Mouse (Mus musculus) hindbrain, embryonic 15.5 days (tissue): Measurements from ENCODE around the gene Ctrb1. TPM values are rescaled to one million over a fixed set of nuclear protein-coding genes. Genes with fewer than 3 reads are reported as not detected.
"Not testable (repeated sequence)": the region's sequence is repeated elsewhere in the genome, so short reads cannot be mapped to it uniquely, and the experiment has no call there.

Experiments
- ATAC-seq: fragments of 200-750 bp; cut with Nextera tagmentation; 2 replicates; pipeline ENCODE4 v1.8.0; 2017; ENCODE audit warnings: low read depth, moderate number of reproducible peaks, moderate TSS enrichment; ENCODE audit not compliant: low FRiP score
- H3K27ac ChIP-seq: fragments of 300-500 bp; sonication (generic); replicated peaks from 2 replicates; pipeline ENCODE4 v1.5.1; 2015; ENCODE audit warnings: mild to moderate bottlenecking, inconsistent platforms
- H3K27me3 ChIP-seq: fragments of 300-500 bp; sonication (generic); 2 replicates; pipeline ENCODE4 v1.6.1; 2015; ENCODE audit warnings: control low read depth, inconsistent platforms
- H3K36me3 ChIP-seq: fragments of 300-500 bp; sonication (generic); 2 replicates; pipeline ENCODE4 v1.6.1; 2015; ENCODE audit warnings: control low read depth, inconsistent platforms
- H3K4me1 ChIP-seq: fragments of 300-500 bp; sonication (generic); replicated peaks from 2 replicates; pipeline ENCODE4 v1.6.1; 2015; ENCODE audit warnings: control low read depth, inconsistent platforms
- H3K4me2 ChIP-seq: fragments of 300-500 bp; sonication (generic); 2 replicates; pipeline ENCODE4 v1.6.1; 2015; ENCODE audit warnings: moderate library complexity, mild to moderate bottlenecking, inconsistent platforms
- H3K4me3 ChIP-seq: fragments of 300-500 bp; sonication (generic); 2 replicates; pipeline ENCODE4 v1.5.1; 2015; ENCODE audit warnings: mild to moderate bottlenecking, inconsistent platforms
- H3K9ac ChIP-seq: fragments of 300-500 bp; sonication (generic); 2 replicates; pipeline ENCODE4 v1.6.1; 2015; ENCODE audit warnings: inconsistent platforms
- H3K9me3 ChIP-seq: fragments of 300-500 bp; sonication (generic); 2 replicates; pipeline ENCODE4 v1.6.1; 2016; ENCODE audit warnings: control low read depth, inconsistent platforms
- WGBS: fragments of 180-500 bp; shearing (Covaris S2); methylation state at CpG from one replicate; pipeline ENCODE4 v1.1.7; 2015; 5-methylcytosine and 5-hydroxymethylcytosine counted together
- polyA plus RNA-seq: library from polyadenylated mRNA; unstranded; fragments of >200 nt; fragmentation: Nextera tagmentation; extraction: Ambion mirVana; gene quantifications from 2 replicates; pipeline ENCODE4 v1.2.1, GENCODE M21; 2015

The Ctrb1 gene
- polyA plus RNA-seq, 1 experiment from 2014 or later, result 1.9 TPM

DNA sequence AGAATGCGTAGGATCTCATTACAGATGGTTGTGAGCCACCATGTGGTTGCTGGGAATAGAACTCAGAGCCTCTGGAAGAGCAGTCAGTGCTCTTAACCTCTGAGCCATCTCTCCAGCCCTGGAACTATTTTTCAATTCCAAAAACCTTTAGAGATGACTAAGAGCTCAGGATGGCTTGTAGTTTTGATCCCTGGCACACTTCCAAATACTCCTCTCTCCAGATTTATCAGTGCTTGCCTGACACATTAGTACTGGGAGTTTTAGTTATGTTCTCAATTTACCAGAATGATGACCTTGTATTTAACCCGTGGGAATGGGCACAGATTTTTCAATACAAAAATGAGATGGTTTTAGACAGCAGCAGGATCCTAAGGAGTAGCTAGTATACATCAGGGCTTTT is 24.1 kb downstream of the Ctrb1 start:
- Histone ChIP-seq H3K9ac (no peak overlapping the region), H3K9me3 (no peaks in the 10 kb centered on the region), H3K4me3 (no peak overlapping the region), H3K4me1 (no peaks in the 10 kb centered on the region), H3K4me2 (no peak overlapping the region), H3K27ac (no peak overlapping the region), H3K27me3 (no peaks in the 10 kb centered on the region), H3K36me3 (peaks cover 45% of the 10 kb centered on the region)
- ATAC-seq, result no peak
- 95% methylated on average over 2 of the region's 2 CpGs for WGBS

DNA sequence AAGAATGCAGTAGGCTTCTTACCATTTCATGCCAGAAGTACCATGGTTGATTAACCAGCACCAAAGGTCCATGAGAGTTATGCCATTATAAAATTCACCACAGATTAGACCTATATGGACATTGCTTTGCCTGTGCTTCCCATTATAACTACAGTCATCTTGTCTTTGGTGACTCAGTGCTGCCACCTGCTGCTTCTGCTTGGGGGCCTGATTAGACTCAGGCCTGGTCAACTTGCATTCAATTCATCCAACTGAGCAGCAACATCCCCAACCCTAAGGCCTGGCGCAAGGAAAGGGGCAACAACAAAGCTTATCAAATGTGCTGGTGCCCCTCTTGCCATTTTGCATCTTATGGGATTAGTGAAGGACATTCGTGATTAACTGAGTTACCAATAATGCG is 28.3 kb downstream of the Ctrb1 start:
- Histone ChIP-seq H3K4me2 (no peak overlapping the region), H3K27me3 (no peaks in the 10 kb centered on the region), H3K27ac (no peak overlapping the region), H3K4me3 (no peak overlapping the region), H3K9ac (no peak overlapping the region), H3K4me1 (peaks cover 1% of the 10 kb centered on the region), H3K36me3 (peaks cover 17% of the 10 kb centered on the region), H3K9me3 (no peaks in the 10 kb centered on the region)
- 0 out of 2 replicates have a peak, but pooled peaks have one; percentile 56 for ATAC-seq
- WGBS, result 95% methylated on average over 3 of the region's 3 CpGs

DNA sequence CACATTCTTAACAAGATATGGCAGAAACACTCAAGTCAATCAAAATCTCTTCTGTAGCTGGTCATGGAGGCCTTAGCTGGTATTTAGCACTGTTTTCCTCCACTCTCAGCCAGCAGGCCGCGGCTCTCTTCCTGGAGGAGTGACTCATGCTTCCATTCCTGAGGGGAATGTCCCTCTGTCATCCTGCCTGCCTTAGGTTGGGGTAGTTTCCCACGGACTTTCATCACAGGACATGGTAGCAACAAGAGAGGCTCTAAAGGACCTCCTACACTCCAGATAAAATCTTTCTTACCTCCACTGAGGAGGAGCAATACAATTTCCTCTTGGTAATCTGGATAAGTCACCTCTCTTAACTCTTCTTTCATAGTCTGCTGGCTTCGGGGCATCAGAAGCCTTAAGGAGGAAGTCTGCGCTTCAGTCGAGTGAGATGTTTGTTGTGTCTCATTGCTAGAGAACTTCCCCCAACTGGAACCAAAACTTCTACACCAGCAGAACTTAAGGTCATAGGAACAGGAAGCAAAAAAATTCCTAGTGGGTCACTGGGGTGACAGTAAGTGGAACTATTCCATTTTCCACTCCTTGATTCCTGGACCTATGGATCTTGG is 31.9 kb downstream of the Ctrb1 start:
- Histone ChIP-seq H3K4me2 (no peak overlapping the region), H3K4me1 (peaks cover 8% of the 10 kb centered on the region), H3K4me3 (no peak overlapping the region), H3K9me3 (no peaks in the 10 kb centered on the region), H3K9ac (no peak overlapping the region), H3K27me3 (no peaks in the 10 kb centered on the region), H3K36me3 (peaks cover 7% of the 10 kb centered on the region; the same call in 1 of the 2 replicates), H3K27ac (0 out of 2 replicates have a peak overlapping the region, but pooled peaks have one; percentile 15)
- no peak for ATAC-seq
- WGBS, result 91% methylated on average over 6 of the region's 6 CpGs

DNA sequence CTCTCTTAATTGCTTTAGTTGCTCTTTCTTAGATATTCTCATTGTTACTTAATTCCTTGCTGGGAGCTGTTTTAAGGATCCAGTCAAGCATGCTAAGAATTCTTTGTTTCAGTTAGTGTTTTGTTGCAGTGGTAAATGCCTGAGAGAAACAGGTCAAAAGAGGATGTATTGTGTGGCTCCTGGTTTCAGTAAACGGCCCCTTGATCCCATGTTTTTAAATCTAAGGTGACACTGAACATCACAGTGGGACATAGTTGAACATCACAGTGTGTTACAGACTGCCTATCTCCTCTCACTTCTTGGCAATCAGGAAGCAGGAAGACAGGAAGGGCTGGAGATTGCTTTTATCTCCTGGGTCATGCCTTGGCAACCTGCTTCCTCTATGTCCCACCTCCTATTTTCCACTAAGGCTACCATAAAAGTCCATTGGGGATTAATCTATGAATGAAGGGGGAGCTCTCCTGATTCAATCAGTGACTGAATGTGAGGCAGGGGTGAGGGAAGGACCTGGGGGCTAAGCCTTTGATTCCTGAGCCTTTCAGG is 33.4 kb downstream of the Ctrb1 start:
- Histone ChIP-seq H3K27me3 (no peaks in the 10 kb centered on the region), H3K36me3 (peaks cover 7% of the 10 kb centered on the region; the same call in 1 of the 2 replicates), H3K4me2 (no peak overlapping the region), H3K27ac (peak overlapping the region; percentile 38; the same call in 1 of the 2 replicates), H3K4me1 (peaks cover 8% of the 10 kb centered on the region), H3K4me3 (no peak overlapping the region), H3K9ac (no peak overlapping the region), H3K9me3 (no peaks in the 10 kb centered on the region)
- 26% methylated on average over 1 of the region's 1 CpGs for WGBS
- ATAC-seq, result no peak

DNA sequence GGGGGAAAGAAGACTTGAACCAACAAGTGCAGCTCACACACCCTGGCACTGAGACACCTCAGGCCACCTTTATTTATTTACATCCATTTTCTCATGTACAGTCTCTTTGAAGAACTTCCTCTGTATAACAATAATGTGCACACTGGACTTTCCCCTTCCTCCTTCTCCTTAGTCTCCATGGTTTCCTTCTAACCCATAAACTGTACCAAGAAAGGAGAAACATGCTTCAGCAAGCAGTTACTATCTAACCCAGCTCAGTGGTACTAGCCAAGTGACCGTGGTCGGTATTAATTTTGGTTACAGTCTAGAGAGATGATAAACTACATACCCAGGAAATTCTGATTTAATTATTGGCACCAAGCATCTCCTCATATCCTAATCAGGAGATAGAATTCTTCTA is 37.3 kb downstream of the Ctrb1 start:
- H3K9me3 ChIP-seq, result no peaks in the 10 kb centered on the region
- H3K36me3 ChIP-seq, result no peaks in the 10 kb centered on the region
- H3K4me3 ChIP-seq, result no peak overlapping the region
- no peak overlapping the region for H3K27ac ChIP-seq
- no peak overlapping the region for H3K9ac ChIP-seq
- H3K4me1 ChIP-seq, result peaks cover 8% of the 10 kb centered on the region
- H3K27me3 ChIP-seq, result no peaks in the 10 kb centered on the region
- no peak overlapping the region for H3K4me2 ChIP-seq
- no peak for ATAC-seq
- 95% methylated on average over 2 of the region's 2 CpGs for WGBS

DNA sequence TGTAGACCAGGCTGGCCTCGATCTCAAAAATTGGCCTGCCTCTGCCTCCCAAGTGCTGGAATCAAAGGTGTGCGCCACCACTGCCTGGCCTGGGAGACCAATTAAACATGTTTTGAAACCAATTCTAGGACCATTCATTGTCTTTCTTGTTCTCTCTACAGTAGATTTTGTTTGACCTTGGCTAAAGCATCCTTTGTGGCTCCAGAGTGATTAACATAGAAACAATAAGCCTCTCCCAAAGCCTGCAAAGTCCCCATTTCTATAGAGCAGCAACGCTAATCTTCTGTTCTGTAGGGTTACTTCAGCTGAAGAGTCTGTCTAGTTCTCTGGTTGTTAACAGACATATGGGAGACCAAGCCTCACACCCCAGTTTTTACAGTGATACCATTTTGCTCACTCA is 40.2 kb downstream of the Ctrb1 start:
- ATAC-seq, result no peak
- 73% methylated on average over 3 of the region's 3 CpGs for WGBS

DNA sequence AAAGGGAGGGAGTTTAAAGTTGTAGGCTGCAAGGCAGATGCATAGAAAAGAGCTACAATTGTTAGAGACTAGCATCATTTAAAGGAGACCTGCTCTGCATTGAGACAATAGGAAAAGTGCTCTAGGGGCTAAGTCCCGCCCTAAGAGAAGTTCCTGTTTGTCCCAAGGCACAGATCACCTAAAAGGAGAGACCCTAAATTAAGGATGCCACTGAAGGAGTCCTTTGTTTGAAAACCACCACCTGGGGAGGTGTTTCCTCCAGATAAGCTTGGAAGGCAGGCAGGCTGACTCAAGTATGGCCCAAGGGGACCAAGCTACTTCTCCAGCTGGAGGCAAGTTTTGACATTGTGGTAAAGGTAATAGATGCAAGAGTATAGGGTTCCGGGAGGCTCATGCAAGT is 42.0 kb downstream of the Ctrb1 start:
- peaks cover 8% of the 10 kb centered on the region for H3K4me1 ChIP-seq
- no peak overlapping the region for H3K4me3 ChIP-seq
- WGBS, result 69% methylated on average over 2 of the region's 2 CpGs
- no peak for ATAC-seq
- no peaks in the 10 kb centered on the region for H3K36me3 ChIP-seq
- no peaks in the 10 kb centered on the region for H3K9me3 ChIP-seq
- H3K27me3 ChIP-seq, result no peaks in the 10 kb centered on the region
- H3K4me2 ChIP-seq, result no peak overlapping the region
- H3K27ac ChIP-seq, result no peak overlapping the region
- H3K9ac ChIP-seq, result no peak overlapping the region

More for the DNA sequence above, 40.2 kb downstream of the Ctrb1 start:
- no peaks in the 10 kb centered on the region for H3K27me3 ChIP-seq
- H3K36me3 ChIP-seq, result no peaks in the 10 kb centered on the region
- no peaks in the 10 kb centered on the region for H3K4me1 ChIP-seq
- no peak overlapping the region for H3K9ac ChIP-seq
- H3K27ac ChIP-seq, result no peak overlapping the region
- H3K4me2 ChIP-seq, result no peak overlapping the region
- no peaks in the 10 kb centered on the region for H3K9me3 ChIP-seq
- no peak overlapping the region for H3K4me3 ChIP-seq

DNA sequence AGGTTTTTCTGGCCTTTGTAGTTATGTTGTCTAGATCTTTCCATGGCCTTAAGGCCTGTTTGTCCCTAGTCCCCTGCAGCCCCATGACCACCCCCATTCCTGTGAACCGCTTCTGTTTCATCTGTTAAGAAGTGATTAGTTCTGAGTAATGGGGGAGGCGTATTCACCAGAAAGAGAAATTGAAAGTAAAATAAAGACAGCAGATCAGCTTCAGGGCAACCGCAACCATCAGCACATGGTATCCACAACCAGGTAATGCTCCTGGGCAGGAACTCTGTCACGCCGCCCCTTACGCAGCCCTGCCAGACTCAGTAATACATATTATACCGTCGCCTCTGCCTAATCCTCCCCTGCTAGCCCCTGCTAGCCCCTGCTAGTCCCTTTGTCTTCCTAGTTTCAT is 45.1 kb downstream of the Ctrb1 start:
- Histone ChIP-seq H3K4me3 (no peak overlapping the region), H3K9me3 (no peaks in the 10 kb centered on the region), H3K36me3 (no peaks in the 10 kb centered on the region), H3K4me1 (peaks cover 15% of the 10 kb centered on the region), H3K9ac (no peak overlapping the region), H3K27ac (no peak overlapping the region), H3K27me3 (no peaks in the 10 kb centered on the region), H3K4me2 (no peak overlapping the region)
- 94% methylated on average over 8 of the region's 8 CpGs for WGBS
- ATAC-seq, result no peak

DNA sequence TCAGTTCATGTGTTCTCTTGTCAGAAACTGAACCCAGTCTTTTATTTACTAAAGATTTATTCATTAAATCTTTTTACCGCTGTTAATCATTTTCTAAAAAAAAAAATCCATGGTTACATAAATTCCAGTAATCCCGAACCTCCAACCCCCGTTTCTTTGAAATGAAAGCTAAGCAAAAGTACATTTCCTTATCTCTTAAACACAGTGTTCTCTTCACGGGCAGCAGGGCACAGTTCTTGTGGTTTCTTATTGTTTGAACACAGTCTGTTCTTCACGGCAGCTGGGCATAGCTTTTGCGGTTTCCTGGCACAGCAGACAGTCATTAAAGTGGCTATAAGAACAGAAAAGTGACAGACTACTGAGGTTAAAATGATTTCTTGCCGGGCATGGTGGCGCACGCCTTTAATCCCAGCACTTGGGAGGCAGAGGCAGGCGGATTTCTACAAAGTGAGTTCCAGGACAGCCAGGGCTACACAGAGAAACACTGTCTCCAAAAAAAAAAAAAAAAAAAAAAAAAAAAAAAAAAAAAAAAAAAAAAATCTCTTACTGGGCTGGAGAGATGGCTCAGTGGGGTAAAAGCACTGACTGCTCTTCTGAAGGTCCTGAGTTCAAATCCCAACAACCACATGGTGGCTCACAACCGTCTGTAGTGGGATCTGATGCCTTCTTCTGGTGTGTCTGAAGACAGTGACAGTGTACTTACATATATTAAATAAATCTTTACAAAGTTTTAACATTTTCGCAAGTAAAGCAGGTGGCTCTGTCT is 46.3 kb downstream of the Ctrb1 start:
- not testable (repeated sequence) for H3K9me3 ChIP-seq, ATAC-seq, H3K36me3 ChIP-seq, H3K27me3 ChIP-seq
- 0 out of 2 replicates have a peak overlapping the region, but pooled peaks have one; percentile 87 for H3K9ac ChIP-seq
- H3K4me3 ChIP-seq, result peak overlapping the region; percentile 74
- H3K4me2 ChIP-seq, result peak overlapping the region; percentile 65
- peaks cover 15% of the 10 kb centered on the region for H3K4me1 ChIP-seq
- WGBS, result 59% methylated on average over 12 of the region's 12 CpGs
- peak overlapping the region; percentile 95 for H3K27ac ChIP-seq

DNA sequence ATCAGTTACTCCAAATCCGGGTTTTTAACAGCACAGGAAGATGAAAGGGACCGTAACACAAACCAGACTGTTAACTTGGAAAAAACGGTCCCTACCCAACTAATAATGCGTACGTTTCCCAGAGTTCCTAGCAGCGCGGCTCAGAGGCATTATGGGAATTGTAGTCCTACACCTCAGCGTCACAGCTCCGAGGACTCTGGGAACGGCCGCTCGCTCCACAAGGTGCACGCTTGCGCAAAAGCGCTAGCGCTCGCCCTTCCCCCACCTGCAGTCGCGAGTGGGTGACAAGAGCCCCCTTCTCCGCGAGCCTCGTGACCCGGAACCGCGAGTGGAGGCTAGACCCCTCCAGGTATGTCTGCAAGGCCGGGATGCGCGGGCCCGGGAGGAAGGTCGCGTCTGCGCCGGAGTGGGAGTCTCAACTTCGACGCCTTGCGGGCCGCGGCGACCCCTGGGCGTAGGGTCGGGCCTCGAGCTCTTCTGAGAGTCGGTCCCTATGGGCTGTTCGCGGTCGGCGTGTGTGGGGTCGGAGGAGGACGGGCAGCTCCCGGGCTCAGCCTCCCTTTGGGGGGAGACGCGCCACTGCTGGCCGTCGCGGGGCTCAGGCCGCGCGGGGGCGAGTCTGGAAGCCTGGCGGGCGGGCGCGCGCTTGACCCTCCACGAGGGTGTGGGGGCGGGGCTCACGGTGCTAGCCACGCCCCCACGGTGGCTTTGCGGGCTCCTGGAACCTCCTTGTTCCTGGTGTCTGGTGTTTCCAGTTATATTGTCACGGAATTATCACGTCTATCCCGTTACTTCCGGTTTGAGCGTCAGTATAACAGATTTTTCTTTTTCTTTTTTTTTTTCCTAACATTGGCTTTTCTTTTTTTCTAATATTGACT is 47.3 kb downstream of the Ctrb1 start, which contains the start of gene Zfp1:
Gene Zfp1 (plus strand): TSS at position 138 of the 878 bp plus-strand sequence.
- H3K27me3 ChIP-seq, result no peaks in the 10 kb centered on the region
- H3K36me3 ChIP-seq, result no peaks in the 10 kb centered on the region
- peaks cover 15% of the 10 kb centered on the region for H3K4me1 ChIP-seq
- peak within 1 kb of the TSS; percentile 74 for H3K4me3 ChIP-seq
- under 1% methylated on average over 75 of the region's 75 CpGs for WGBS
- peak within 1 kb of the TSS; percentile 95 for H3K27ac ChIP-seq
- peak; percentile 98 for ATAC-seq
- H3K4me2 ChIP-seq, result peak within 1 kb of the TSS; percentile 65
- peak within 1 kb of the TSS; percentile 87 for H3K9ac ChIP-seq
- H3K9me3 ChIP-seq, result no peaks in the 10 kb centered on the region

DNA sequence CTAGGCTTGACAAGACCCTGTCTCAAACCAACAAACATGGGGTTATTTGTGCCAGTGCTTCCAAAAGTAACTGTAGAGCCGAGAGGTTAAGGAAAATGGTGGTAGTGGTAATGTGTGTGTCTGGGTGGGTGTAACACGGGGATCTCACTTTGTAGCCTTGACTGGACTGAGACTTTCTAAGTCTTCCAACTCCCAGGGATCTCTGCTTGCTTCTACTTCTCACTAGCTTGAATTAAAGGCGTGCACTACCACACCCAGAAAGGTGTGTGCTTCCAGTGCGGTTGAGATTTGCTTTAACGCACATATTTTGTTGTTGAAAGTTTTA is 47.9 kb downstream of the Ctrb1 start:
- Histone ChIP-seq H3K4me1 (peaks cover 15% of the 10 kb centered on the region), H3K36me3 (no peaks in the 10 kb centered on the region), H3K9ac (peak overlapping the region; percentile 87), H3K4me3 (peak overlapping the region; percentile 74), H3K9me3 (no peaks in the 10 kb centered on the region), H3K27ac (peak overlapping the region; percentile 95), H3K4me2 (peak overlapping the region; percentile 65), H3K27me3 (no peaks in the 10 kb centered on the region)
- peak; percentile 55; the same call in 1 of the 2 replicates for ATAC-seq
- 16% methylated on average over 5 of the region's 5 CpGs for WGBS
